Mouse (Mus musculus) liver, embryonic 14.5 days (tissue): ENCODE results near the gene Eps8l1.

ENCODE experiments used
- CTCF ChIP-seq: IDR thresholded peaks from 2 replicates; pipeline ENCODE4 v1.5.1; 2016; ENCODE audit warnings: antibody characterized with exemption, low read depth, control low read depth
- EP300 ChIP-seq: IDR thresholded peaks from 2 replicates; pipeline ENCODE4 v1.6.1; 2016; ENCODE audit warnings: antibody characterized with exemption, low read depth

DNA sequence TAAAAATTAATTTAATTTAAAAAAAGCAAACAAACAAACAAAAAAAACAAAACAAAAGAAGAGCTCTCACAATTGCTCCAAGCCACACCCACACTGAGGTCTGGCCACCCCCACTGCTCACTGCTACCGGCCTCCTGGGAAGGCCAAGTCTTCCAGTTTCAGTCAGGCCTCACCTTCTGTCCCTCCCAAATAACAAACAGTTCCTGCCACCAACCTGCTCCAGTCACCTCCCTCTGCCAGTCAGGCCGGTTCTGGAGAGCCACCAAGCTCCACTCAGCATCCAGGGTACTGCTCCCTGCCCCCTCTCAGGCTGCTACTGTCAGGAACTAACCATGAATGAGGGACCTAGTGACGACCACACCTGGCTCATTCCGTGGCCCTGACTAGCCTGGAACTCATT lies 7.8 kb upstream of the Eps8l1 start:
- TF ChIP-seq CTCF (no peak), EP300 (no peak)
